Mouse (Mus musculus) liver, embryonic 15.5 days (tissue): ENCODE results near the gene Man1c1. TPM values are rescaled to one million over a fixed set of nuclear protein-coding genes. Genes with fewer than 3 reads are reported as not detected.

ENCODE experiments used
- ATAC-seq: fragments of 200-750 bp; cut with Nextera tagmentation; 2 replicates; pipeline ENCODE4 v1.8.0; 2017; ENCODE audit warnings: moderate number of reproducible peaks, mild to moderate bottlenecking, moderate library complexity; ENCODE audit not compliant: insufficient read depth
- H3K27ac ChIP-seq: fragments of 300-500 bp; sonication (generic); replicated peaks from 2 replicates; pipeline ENCODE4 v1.5.1; 2015; ENCODE audit warnings: mild to moderate bottlenecking, inconsistent platforms
- H3K27me3 ChIP-seq: fragments of 300-500 bp; sonication (generic); 2 replicates; pipeline ENCODE4 v1.6.1; 2015; ENCODE audit warnings: mild to moderate bottlenecking, inconsistent platforms
- H3K36me3 ChIP-seq: fragments of 300-500 bp; sonication (generic); replicated peaks from 2 replicates; pipeline ENCODE4 v1.6.1; 2015; ENCODE audit warnings: moderate library complexity, mild to moderate bottlenecking, inconsistent platforms
- H3K4me1 ChIP-seq: fragments of 300-500 bp; sonication (generic); replicated peaks from 2 replicates; pipeline ENCODE4 v1.6.1; 2015; ENCODE audit warnings: inconsistent platforms
- H3K4me2 ChIP-seq: fragments of 300-500 bp; sonication (generic); 2 replicates; pipeline ENCODE4 v1.6.1; 2015; ENCODE audit warnings: moderate library complexity, mild to moderate bottlenecking, inconsistent platforms
- H3K4me3 ChIP-seq: fragments of 300-500 bp; sonication (generic); replicated peaks from 2 replicates; pipeline ENCODE4 v1.5.1; 2015; ENCODE audit warnings: mild to moderate bottlenecking, inconsistent platforms
- H3K9ac ChIP-seq: fragments of 300-500 bp; sonication (generic); 2 replicates; pipeline ENCODE4 v1.6.1; 2015; ENCODE audit warnings: moderate library complexity, mild to moderate bottlenecking, inconsistent platforms
- H3K9me3 ChIP-seq: fragments of 300-500 bp; sonication (generic); replicated peaks from 2 replicates; pipeline ENCODE4 v1.6.1; 2016; ENCODE audit warnings: inconsistent platforms
- WGBS: fragments of 180-500 bp; shearing (Covaris S2); methylation state at CpG from one replicate; pipeline ENCODE4 v1.1.7; 2015; ENCODE audit warnings: mixed read lengths; ENCODE audit not compliant: insufficient replicate concordance; 5-methylcytosine and 5-hydroxymethylcytosine counted together
- polyA plus RNA-seq: library from polyadenylated mRNA; unstranded; fragments of >200 nt; fragmentation: Nextera tagmentation; extraction: Ambion mirVana; gene quantifications from 2 replicates; pipeline ENCODE4 v1.2.1, GENCODE M21; 2015

The Man1c1 gene
- polyA plus RNA-seq, 1 experiment from 2014 or later = 1.4 TPM

- 62% methylated on average over 9 of the region's 9 CpGs for WGBS
- Histone ChIP-seq H3K4me3 (no peak overlapping the region), H3K36me3 (no peaks in the 10 kb centered on the region), H3K9me3 (no peaks in the 10 kb centered on the region), H3K4me1 (peaks cover 13% of the 10 kb centered on the region), H3K27me3 (no peaks in the 10 kb centered on the region), H3K4me2 (no peak overlapping the region), H3K9ac (no peak overlapping the region), H3K27ac (no peak overlapping the region)
- no peak for ATAC-seq
These were observed 115.8 kb downstream of the Man1c1 start for GRCm38 (mm10) chr4:134588287-134588686.

GRCm38 (mm10) chr4:134587636-134588197, 116.4 kb downstream of the Man1c1 start:
- H3K9ac ChIP-seq = no peak overlapping the region
- no peaks in the 10 kb centered on the region for H3K9me3 ChIP-seq
- H3K36me3 ChIP-seq = no peaks in the 10 kb centered on the region
- no peak overlapping the region for H3K27ac ChIP-seq
- H3K4me2 ChIP-seq = no peak overlapping the region
- no peaks in the 10 kb centered on the region for H3K27me3 ChIP-seq
- no peak for ATAC-seq
- H3K4me1 ChIP-seq = peaks cover 13% of the 10 kb centered on the region
- no peak overlapping the region for H3K4me3 ChIP-seq
- WGBS = 53% methylated on average over 11 of the region's 11 CpGs

- H3K27me3 ChIP-seq = no peaks in the 10 kb centered on the region
- H3K27ac ChIP-seq = no peak overlapping the region
- H3K4me2 ChIP-seq = no peak overlapping the region
- no peak for ATAC-seq
- 26% methylated on average over 1 of the region's 1 CpGs for WGBS
- H3K9me3 ChIP-seq = no peaks in the 10 kb centered on the region
- no peak overlapping the region for H3K9ac ChIP-seq
- peaks cover 13% of the 10 kb centered on the region for H3K4me1 ChIP-seq
- no peak overlapping the region for H3K4me3 ChIP-seq
- no peaks in the 10 kb centered on the region for H3K36me3 ChIP-seq
These were observed 117.5 kb downstream of the Man1c1 start for GRCm38 (mm10) chr4:134586631-134587030.

GRCm38 (mm10) chr4:134586126-134586525, 118.0 kb downstream of the Man1c1 start:
- no peak overlapping the region for H3K27ac ChIP-seq
- no peaks in the 10 kb centered on the region for H3K36me3 ChIP-seq
- H3K4me2 ChIP-seq = no peak overlapping the region
- H3K4me3 ChIP-seq = no peak overlapping the region
- H3K4me1 ChIP-seq = peaks cover 13% of the 10 kb centered on the region
- no peak for ATAC-seq
- H3K27me3 ChIP-seq = no peaks in the 10 kb centered on the region
- WGBS = 60% methylated on average over 7 of the region's 7 CpGs
- H3K9ac ChIP-seq = no peak overlapping the region
- no peaks in the 10 kb centered on the region for H3K9me3 ChIP-seq

- H3K9ac ChIP-seq = no peak overlapping the region
- WGBS = 54% methylated on average over 3 of the region's 3 CpGs
- no peak overlapping the region for H3K27ac ChIP-seq
- no peak overlapping the region for H3K4me3 ChIP-seq
- H3K4me1 ChIP-seq = peaks cover 26% of the 10 kb centered on the region
- H3K4me2 ChIP-seq = no peak overlapping the region
- H3K9me3 ChIP-seq = no peaks in the 10 kb centered on the region
- no peaks in the 10 kb centered on the region for H3K27me3 ChIP-seq
- ATAC-seq = no peak
- no peaks in the 10 kb centered on the region for H3K36me3 ChIP-seq
These were observed 120.6 kb downstream of the Man1c1 start for GRCm38 (mm10) chr4:134583513-134583912.

- 58% methylated on average over 8 of the region's 8 CpGs for WGBS
- no peak overlapping the region for H3K4me2 ChIP-seq
- no peak overlapping the region for H3K27ac ChIP-seq
- H3K9ac ChIP-seq = no peak overlapping the region
- H3K4me3 ChIP-seq = no peak overlapping the region
- no peaks in the 10 kb centered on the region for H3K36me3 ChIP-seq
- H3K4me1 ChIP-seq = peaks cover 15% of the 10 kb centered on the region; the same call in 1 of the 2 replicates
- ATAC-seq = no peak
- H3K9me3 ChIP-seq = no peaks in the 10 kb centered on the region
- no peaks in the 10 kb centered on the region for H3K27me3 ChIP-seq
These were observed 122.7 kb downstream of the Man1c1 start for GRCm38 (mm10) chr4:134581365-134581764.

GRCm38 (mm10) chr4:134580351-134581148, 123.5 kb downstream of the Man1c1 start:
- ATAC-seq = no peak
- Histone ChIP-seq H3K9ac (no peak overlapping the region), H3K4me3 (no peak overlapping the region), H3K27ac (no peak overlapping the region), H3K4me1 (peaks cover 15% of the 10 kb centered on the region; the same call in 1 of the 2 replicates), H3K27me3 (no peaks in the 10 kb centered on the region), H3K4me2 (no peak overlapping the region), H3K36me3 (no peaks in the 10 kb centered on the region), H3K9me3 (no peaks in the 10 kb centered on the region)
- WGBS = 70% methylated on average over 15 of the region's 15 CpGs

- 0 out of 2 replicates have a peak, but pooled peaks have one; percentile 12 for ATAC-seq
- no peak overlapping the region for H3K27ac ChIP-seq
- H3K4me3 ChIP-seq = no peak overlapping the region
- no peaks in the 10 kb centered on the region for H3K9me3 ChIP-seq
- H3K36me3 ChIP-seq = no peaks in the 10 kb centered on the region
- H3K4me1 ChIP-seq = peaks cover 15% of the 10 kb centered on the region; the same call in 1 of the 2 replicates
- H3K9ac ChIP-seq = no peak overlapping the region
- 13% methylated on average over 5 of the region's 5 CpGs for WGBS
- H3K27me3 ChIP-seq = no peaks in the 10 kb centered on the region
- no peak overlapping the region for H3K4me2 ChIP-seq
These were observed 124.5 kb downstream of the Man1c1 start for GRCm38 (mm10) chr4:134579620-134580019.

GRCm38 (mm10) chr4:134579212-134579611, 124.9 kb downstream of the Man1c1 start:
- 18% methylated on average over 11 of the region's 11 CpGs for WGBS
- no peak overlapping the region for H3K9ac ChIP-seq
- no peak for ATAC-seq

GRCm38 (mm10) chr4:134578407-134578806, 125.7 kb downstream of the Man1c1 start:
- H3K9me3 ChIP-seq = no peaks in the 10 kb centered on the region
- H3K27ac ChIP-seq = no peak overlapping the region
- H3K4me2 ChIP-seq = no peak overlapping the region
- peaks cover 15% of the 10 kb centered on the region; the same call in 1 of the 2 replicates for H3K4me1 ChIP-seq
- 53% methylated on average over 5 of the region's 5 CpGs for WGBS
- H3K36me3 ChIP-seq = no peaks in the 10 kb centered on the region
- ATAC-seq = no peak
- no peaks in the 10 kb centered on the region for H3K27me3 ChIP-seq
- no peak overlapping the region for H3K9ac ChIP-seq
- no peak overlapping the region for H3K4me3 ChIP-seq

More at GRCm38 (mm10) chr4:134579212-134579611, 124.9 kb downstream of the Man1c1 start:
- Histone ChIP-seq H3K4me1 (peaks cover 15% of the 10 kb centered on the region; the same call in 1 of the 2 replicates), H3K27ac (no peak overlapping the region), H3K9me3 (no peaks in the 10 kb centered on the region), H3K4me3 (no peak overlapping the region), H3K27me3 (no peaks in the 10 kb centered on the region), H3K4me2 (no peak overlapping the region), H3K36me3 (no peaks in the 10 kb centered on the region)

- H3K4me3 ChIP-seq = no peak overlapping the region
- ATAC-seq = no peak
- H3K4me1 ChIP-seq = peaks cover 15% of the 10 kb centered on the region; the same call in 1 of the 2 replicates
- H3K4me2 ChIP-seq = no peak overlapping the region
- H3K27me3 ChIP-seq = no peaks in the 10 kb centered on the region
- H3K27ac ChIP-seq = no peak overlapping the region
- no peaks in the 10 kb centered on the region for H3K9me3 ChIP-seq
- 55% methylated on average over 2 of the region's 2 CpGs for WGBS
- no peaks in the 10 kb centered on the region for H3K36me3 ChIP-seq
- H3K9ac ChIP-seq = no peak overlapping the region
These were observed 126.8 kb downstream of the Man1c1 start for GRCm38 (mm10) chr4:134577281-134577680.
